ENCODE assay signal across 18 mouse cellular contexts in the genomic region with DNA sequence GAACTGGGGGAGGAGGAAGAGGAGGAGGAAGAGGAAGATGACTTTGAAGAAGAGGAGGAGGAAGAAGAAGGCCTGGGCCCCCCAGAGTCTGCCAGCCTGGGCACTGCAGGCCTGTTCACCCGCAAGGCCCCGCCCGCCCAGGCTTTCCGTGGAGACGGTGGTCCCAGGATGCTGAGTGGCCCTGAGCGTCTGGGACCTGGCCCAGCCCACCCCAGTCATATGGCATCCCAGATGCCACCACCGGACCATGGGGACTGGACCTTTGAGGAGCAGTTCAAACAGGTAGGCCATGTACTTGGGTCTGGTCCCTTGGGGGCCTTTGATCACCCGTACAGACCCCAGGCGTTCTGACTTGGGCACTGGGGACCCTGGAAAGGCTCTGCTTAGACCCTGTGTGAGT. TPM values are rescaled to one million over a fixed set of nuclear protein-coding genes. Genes with fewer than 3 reads are reported as not detected.
A peak's percentile ranks its signal among the peaks of the same experiment; 100 is the strongest.
DNase-seq lines count a peak whose midpoint lies in the region; ATAC-seq and TF ChIP-seq lines count a peak whose summit lies in the region.
"Had no signal": no experiment of that assay in that cellular context is flagged by ENCODE, and none has a peak within 500 bp of the region (broad histone marks: within the 10 kb centered on the region; RNA-seq: fewer than 3 reads in every experiment).

No protein-coding gene starts in this region.

- peaks cover 37% of the 10 kb centered on the region for H3K36me3 ChIP-seq in heart, embryonic 14.5 days (ENCODE audit: control insufficient read depth, insufficient read depth, low read length)
- no peaks in the 10 kb centered on the region for H3K36me3 ChIP-seq in heart, adult 2 months (ENCODE audit: control insufficient read depth, insufficient read depth, low read length)
- H3K36me3 ChIP-seq in lung, postnatal 0 days (ENCODE audit: insufficient read depth, low read length), result peaks cover 12% of the 10 kb centered on the region; the same call in 1 of the 2 replicates
- H3K36me3 ChIP-seq in intestine, postnatal 0 days (ENCODE audit: control insufficient read depth, insufficient read depth), result peaks cover 32% of the 10 kb centered on the region

- H3K4me1 ChIP-seq in heart, embryonic 14.5 days (ENCODE audit: control insufficient read depth in 2 of 2, insufficient read depth in 2 of 2, low read length in 2 of 2), result peaks cover 37 to 60% of the 10 kb centered on the region in 2 experiments
- peaks cover 29% of the 10 kb centered on the region for H3K4me1 ChIP-seq in heart, adult 2 months (ENCODE audit: control insufficient read depth, insufficient read depth, low read length)
- peaks cover 53% of the 10 kb centered on the region for H3K4me1 ChIP-seq in lung, postnatal 0 days (ENCODE audit: insufficient read depth, low read depth, low read length)
- H3K4me1 ChIP-seq in intestine, postnatal 0 days (replicated peaks; ENCODE audit: control insufficient read depth, insufficient read depth, low read length), result peaks cover 18% of the 10 kb centered on the region

- H3K9me3 ChIP-seq in heart, embryonic 14.5 days (ENCODE audit: control insufficient read depth, low read length), result no peaks in the 10 kb centered on the region
- no peaks in the 10 kb centered on the region for H3K9me3 ChIP-seq in lung, postnatal 0 days (ENCODE audit: low read length)
- no peaks in the 10 kb centered on the region for H3K9me3 ChIP-seq in intestine, postnatal 0 days (ENCODE audit: control insufficient read depth)
- H3K9me3 ChIP-seq: heart, embryonic 15.5 days; midbrain, embryonic 12.5 days had no signal

- H3K27me3 ChIP-seq in heart, embryonic 14.5 days (ENCODE audit: control insufficient read depth, insufficient read depth, low read length), result no peaks in the 10 kb centered on the region
- H3K27me3 ChIP-seq in heart, adult 2 months (ENCODE audit: control insufficient read depth, insufficient read depth, low read length), result no peaks in the 10 kb centered on the region
- no peaks in the 10 kb centered on the region for H3K27me3 ChIP-seq in lung, postnatal 0 days (replicated peaks; ENCODE audit: insufficient read depth, low read length)
- H3K27me3 ChIP-seq in intestine, postnatal 0 days (replicated peaks; ENCODE audit: control insufficient read depth, insufficient read depth, low read length), result no peaks in the 10 kb centered on the region
- H3K27me3 ChIP-seq: heart, embryonic 15.5 days; midbrain, embryonic 12.5 days had no signal

- TF ChIP-seq CTCF in heart, adult 2 months (IDR thresholded peaks at IDR 0.05), result no peak
- TF ChIP-seq CTCF in lung, postnatal 0 days (IDR thresholded peaks at IDR 0.05), result no peak
- no peak for TF ChIP-seq CTCF in intestine, postnatal 0 days (IDR thresholded peaks at IDR 0.05; ENCODE audit: low read depth)

- no peak overlapping the region for H3K4me2 ChIP-seq in heart, embryonic 14.5 days (ENCODE audit: low read length)
- no peak overlapping the region for H3K4me2 ChIP-seq in lung, postnatal 0 days (replicated peaks; ENCODE audit: low read depth, low read length)
- peak overlapping the region; percentile 6; the same call in 1 of the 2 replicates for H3K4me2 ChIP-seq in intestine, postnatal 0 days (replicated peaks; ENCODE audit: low read depth)
- H3K4me2 ChIP-seq: midbrain, embryonic 12.5 days had no signal

- intact Hi-C loops in heart, adult 2 months (cut with DNase I), result no loop called here

- TF ChIP-seq POLR2A in heart, adult 2 months (IDR thresholded peaks at IDR 0.05; ENCODE audit: insufficient read depth, low read depth, low read length), result no peak

- H3K27ac ChIP-seq in heart, embryonic 14.5 days (replicated peaks in 1 of 2; ENCODE audit: control insufficient read depth in 1 of 2, insufficient read depth in 1 of 2, low read depth in 2 of 2, low read length in 2 of 2), result no peak overlapping the region
- H3K27ac ChIP-seq in heart, adult 2 months, result no peak overlapping the region
- peak overlapping the region; percentile 16 for H3K27ac ChIP-seq in lung, postnatal 0 days (ENCODE audit: low read length)
- no peak overlapping the region; the same call in 1 of the 2 replicates for H3K27ac ChIP-seq in intestine, postnatal 0 days (ENCODE audit: low read depth, low read length)

- H3K9ac ChIP-seq in heart, embryonic 14.5 days (ENCODE audit: low read length), result peak overlapping the region; percentile 13; the same call in 1 of the 2 replicates
- H3K9ac ChIP-seq in heart, adult 2 months (ENCODE audit: low read depth, low read length), result no peak overlapping the region
- no peak overlapping the region for H3K9ac ChIP-seq in lung, postnatal 0 days (replicated peaks; ENCODE audit: low read depth)
- no peak overlapping the region for H3K9ac ChIP-seq in intestine, postnatal 0 days (ENCODE audit: low read depth, low read length)

- 83% methylated on average over 9 of the region's 9 CpGs for WGBS in heart, embryonic 14.5 days
- WGBS in heart, adult 2 months, result 88% methylated on average over 9 of the region's 9 CpGs
- WGBS in lung, postnatal 0 days, result 79% methylated on average over 9 of the region's 9 CpGs
- 69% methylated on average over 9 of the region's 9 CpGs for WGBS in intestine, postnatal 0 days

- no peaks in the 10 kb centered on the region for H3K79me2 ChIP-seq in heart, adult 2 months (replicated peaks; ENCODE audit: control insufficient read depth, insufficient read depth, low read length)

- ATAC-seq in heart, embryonic 14.5 days (ENCODE audit: insufficient number of reproducible peaks, insufficient read depth, low FRiP score, low read depth), result no peak
- ATAC-seq in lung, postnatal 0 days, result no peak
- no peak for ATAC-seq in intestine, postnatal 0 days
- no peak for ATAC-seq in megakaryocyte progenitor cell, adult 5-6 weeks (replicated peaks; ENCODE audit: poor library complexity)

- DNase-seq in cerebellum, adult 11-12 months, result peak; percentile 49
- DNase-seq in cerebellum, postnatal 4 days (ENCODE audit: low spot score in 2 of 2), result no peak
- no peak for DNase-seq in heart, adult 2 months
- DNase-seq in lung, postnatal 0 days (ENCODE audit: low spot score), result no peak
- DNase-seq in lung, postnatal 25 days (ENCODE audit: low spot score), result no peak
- DNase-seq: adrenal gland, adult 8-10 months; lung, adult 18-20 months; retina, postnatal 1 day; spleen, adult 18-20 months had no signal

- TF ChIP-seq EP300 in heart, adult 2 months (IDR thresholded peaks at IDR 0.05; ENCODE audit: insufficient read depth, low read depth, low read length), result no peak
- TF ChIP-seq EP300 in lung, postnatal 0 days (IDR thresholded peaks at IDR 0.05), result no peak

- H3K4me3 ChIP-seq in heart, embryonic 14.5 days (ENCODE audit: control insufficient read depth in 1 of 2, insufficient read depth in 1 of 2, low read depth in 1 of 2, low read length in 2 of 2), result no peak overlapping the region
- H3K4me3 ChIP-seq in heart, adult 2 months, result no peak overlapping the region
- H3K4me3 ChIP-seq in lung, postnatal 0 days (ENCODE audit: low read depth, low read length), result no peak overlapping the region
- H3K4me3 ChIP-seq in intestine, postnatal 0 days (ENCODE audit: low read depth, low read length), result no peak overlapping the region
- H3K4me3 ChIP-seq: heart, embryonic 15.5 days; layer of hippocampus, adult 2 months; midbrain, embryonic 12.5 days had no signal

RNA-seq across cellular contexts. Expression of a gene that starts 5.0 kb away (rescaled TPM):
- 1.9 and 2.8 TPM in 2 replicates for polyA plus RNA-seq in heart, embryonic 14.5 days (2014; fragmentation: Nextera tagmentation; extraction: Ambion mirVana)
- total RNA-seq in heart, adult 2 months (2021), result 1 to 10 TPM; 1.3 to 1.5 TPM
- 0.88 and 1.7 TPM in 2 replicates for polyA plus RNA-seq in heart, adult 2 months (2012; rRNA removed)
- 4.8 and 7.1 TPM in 2 replicates for polyA plus RNA-seq in lung, postnatal 0 days (2015; fragmentation: Nextera tagmentation; extraction: Ambion mirVana)
- polyA plus RNA-seq in intestine, postnatal 0 days (2015; fragmentation: Nextera tagmentation; extraction: Ambion mirVana), result 8.7 and 13.2 TPM in 2 replicates
- 19.9 and 21.6 TPM in 2 replicates for total RNA-seq in megakaryocyte progenitor cell, adult 5-6 weeks (2015)
- total RNA-seq in megakaryocyte progenitor cell, adult 5-6 weeks (2017), result 31.0 and 32.2 TPM in 2 replicates

RNA-seq across cellular contexts. Expression of a gene that starts 10.8 kb away (rescaled TPM):
- 96.7 and 98.5 TPM in 2 replicates for polyA plus RNA-seq in heart, embryonic 14.5 days (2014; fragmentation: Nextera tagmentation; extraction: Ambion mirVana)
- 10 to 100 TPM; 82.4 to 85.6 TPM for total RNA-seq in heart, adult 2 months (2021)
- 119 and 123 TPM in 2 replicates for polyA plus RNA-seq in heart, adult 2 months (2012; rRNA removed)
- polyA plus RNA-seq in lung, postnatal 0 days (2015; fragmentation: Nextera tagmentation; extraction: Ambion mirVana), result 123 and 129 TPM in 2 replicates
- 62.0 and 62.8 TPM in 2 replicates for polyA plus RNA-seq in intestine, postnatal 0 days (2015; fragmentation: Nextera tagmentation; extraction: Ambion mirVana)
- total RNA-seq in megakaryocyte progenitor cell, adult 5-6 weeks (2015), result 72.3 and 78.7 TPM in 2 replicates
- total RNA-seq in megakaryocyte progenitor cell, adult 5-6 weeks (2017), result 35.1 and 50.7 TPM in 2 replicates

RNA-seq across cellular contexts. Expression of a gene that starts 15.0 kb away (rescaled TPM):
- polyA plus RNA-seq in heart, embryonic 14.5 days (2014; fragmentation: Nextera tagmentation; extraction: Ambion mirVana), result 0.19 and 0.70 TPM in 2 replicates
- total RNA-seq in heart, adult 2 months (2021), result under 1 TPM; 0.10 to 0.25 TPM
- polyA plus RNA-seq in heart, adult 2 months (2012; rRNA removed), result 0.79 and 1.5 TPM in 2 replicates
- polyA plus RNA-seq in lung, postnatal 0 days (2015; fragmentation: Nextera tagmentation; extraction: Ambion mirVana), result 1.6 and 1.7 TPM in 2 replicates
- 0.21 and 0.47 TPM in 2 replicates for polyA plus RNA-seq in intestine, postnatal 0 days (2015; fragmentation: Nextera tagmentation; extraction: Ambion mirVana)
- total RNA-seq in megakaryocyte progenitor cell, adult 5-6 weeks (2015), result 0.15 TPM in 2 replicates
- 0.25 and 1.3 TPM in 2 replicates for total RNA-seq in megakaryocyte progenitor cell, adult 5-6 weeks (2017)

RNA-seq across cellular contexts. Expression of a gene that starts 21.1 kb away (rescaled TPM):
- 4.6 TPM in 1 of 2 replicates, not detected in the other for polyA plus RNA-seq in heart, embryonic 14.5 days (2014; fragmentation: Nextera tagmentation; extraction: Ambion mirVana)
- not detected for total RNA-seq in heart, adult 2 months (2021)
- polyA plus RNA-seq in heart, adult 2 months (2012; rRNA removed), result not detected in 2 replicates
- polyA plus RNA-seq in lung, postnatal 0 days (2015; fragmentation: Nextera tagmentation; extraction: Ambion mirVana), result not detected in 2 replicates
- polyA plus RNA-seq in intestine, postnatal 0 days (2015; fragmentation: Nextera tagmentation; extraction: Ambion mirVana), result 2.9 and 17.9 TPM in 2 replicates
- not detected in 2 replicates for total RNA-seq in megakaryocyte progenitor cell, adult 5-6 weeks (2015)
- total RNA-seq in megakaryocyte progenitor cell, adult 5-6 weeks (2017), result not detected in 2 replicates
- total RNA-seq: adrenal gland, adult 8-10 months; layer of hippocampus, adult 2 months; left cerebral cortex, postnatal 10 days had no signal
- polyA plus RNA-seq: intestine, embryonic 14.5 days; neural tube, embryonic 11.5 days had no signal

RNA-seq across cellular contexts. Expression of a gene that starts 23.1 kb away (rescaled TPM):
- 34.7 TPM in 2 replicates for polyA plus RNA-seq in heart, embryonic 14.5 days (2014; fragmentation: Nextera tagmentation; extraction: Ambion mirVana)
- 10 to 100 TPM; 40.8 to 54.1 TPM for total RNA-seq in heart, adult 2 months (2021)
- polyA plus RNA-seq in heart, adult 2 months (2012; rRNA removed), result 54.9 and 62.4 TPM in 2 replicates
- polyA plus RNA-seq in lung, postnatal 0 days (2015; fragmentation: Nextera tagmentation; extraction: Ambion mirVana), result 32.0 and 32.8 TPM in 2 replicates
- polyA plus RNA-seq in intestine, postnatal 0 days (2015; fragmentation: Nextera tagmentation; extraction: Ambion mirVana), result 17.0 and 17.8 TPM in 2 replicates
- total RNA-seq in megakaryocyte progenitor cell, adult 5-6 weeks (2015), result 13.9 and 14.4 TPM in 2 replicates
- total RNA-seq in megakaryocyte progenitor cell, adult 5-6 weeks (2017), result 22.1 and 24.8 TPM in 2 replicates
